Mouse (Mus musculus) heart, postnatal 14 days (tissue): ENCODE measurements around the gene Selenon. TPM values are rescaled to one million over a fixed set of nuclear protein-coding genes. Genes with fewer than 3 reads are reported as not detected.

ENCODE experiments used
- DNase-seq, 2 experiments: peaks; one replicate each; pipeline ENCODE4 v3.0.0; 2021 to 2022
- intact Hi-C: fragments of 180-260 bp; cut with DNase I; formaldehyde crosslinking; loops from one replicate; pipeline ENCODE4 v1.15.1; 2025
- total RNA-seq, 2 experiments: library from RNA; stranded (reverse); gene quantifications; 2 replicates each; pipeline ENCODE4 v1.2.3; 2021

The Selenon gene
- total RNA-seq, 2 experiments from 2014 or later: 26.1 to 27.9 TPM

DNA sequence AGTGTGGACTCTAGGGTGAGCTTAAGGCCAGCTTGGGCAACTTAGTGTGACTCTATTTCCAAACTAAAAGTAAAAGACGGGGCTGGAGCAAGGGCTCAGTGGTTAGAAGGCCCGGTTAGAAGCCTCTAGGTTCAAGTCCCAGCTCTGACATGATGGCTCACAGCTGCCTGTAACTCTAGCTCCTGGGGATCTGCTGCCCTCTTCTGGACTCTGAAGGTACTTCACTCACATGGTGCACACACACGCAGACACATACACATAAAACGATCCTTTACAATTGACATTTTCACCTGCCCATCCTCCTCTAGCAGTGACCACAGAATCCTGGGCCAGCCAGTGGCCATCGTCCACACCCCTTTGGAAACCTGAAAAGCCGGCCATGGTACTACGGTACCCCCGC is 2.1 kb downstream of the Selenon start:
- intact Hi-C loops: no loop called here

GRCm38 (mm10) chr4:134548169-134548938 is 3.6 kb downstream of the Selenon start:
- DNase-seq: peak; percentile 32 to 52
- intact Hi-C loops: no loop called here

More for the DNA sequence above, 2.1 kb downstream of the Selenon start:
- DNase-seq: no peak

GRCm38 (mm10) chr4:134546814-134547705 is 4.9 kb downstream of the Selenon start:
- intact Hi-C loops: no loop called here
- peak in 1 of 2 experiments; percentile 32 for DNase-seq

DNA sequence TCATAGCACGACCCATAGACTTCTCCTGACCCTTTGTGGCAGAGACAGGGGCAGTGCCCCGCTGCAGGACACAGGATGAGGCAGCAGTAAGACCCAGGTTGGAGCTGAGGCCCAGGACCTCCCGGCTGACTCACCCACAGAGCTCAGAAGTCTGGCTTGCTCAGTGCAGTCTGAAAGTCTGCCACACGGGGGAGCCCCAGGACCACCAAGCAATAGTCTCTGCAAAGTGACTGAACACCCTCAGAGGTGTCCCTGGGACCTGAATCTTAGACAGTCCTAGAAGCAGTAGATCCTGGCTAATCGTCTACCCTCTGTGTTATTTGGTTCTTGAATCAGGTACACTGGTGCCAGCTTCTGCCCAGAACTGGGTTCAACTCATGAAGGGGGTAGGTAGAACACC is 8.7 kb downstream of the Selenon start:
- intact Hi-C loops: loop anchor here (1.0 to 5.0 kb wide), 3 partner anchors 171 to 334 kb away; no protein-coding TSS in a partner anchor

DNA sequence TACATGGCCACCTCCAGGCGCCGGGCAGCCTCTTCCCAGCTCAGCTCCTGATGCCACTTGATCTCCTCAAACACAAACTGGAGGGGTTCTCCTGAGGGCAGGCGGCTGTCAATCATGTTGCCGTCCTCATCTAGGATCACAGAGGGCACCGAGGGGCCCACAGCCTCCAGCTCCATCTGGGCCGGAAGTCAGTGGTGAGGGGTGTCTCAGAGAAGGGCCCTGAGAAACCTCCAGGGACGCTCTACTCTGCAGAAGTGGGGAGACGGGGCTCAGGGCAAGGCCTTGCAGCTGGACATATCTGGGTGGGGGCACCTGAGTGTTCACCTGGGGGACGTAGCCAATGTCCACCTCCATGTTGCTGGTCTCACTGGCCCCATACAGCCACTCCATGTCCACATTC is 9.2 kb downstream of the Selenon start:
- DNase-seq: no peak
- intact Hi-C loops: loop anchor here (1.0 to 5.0 kb wide), 3 partner anchors 172 to 335 kb away; no protein-coding TSS in a partner anchor

More for the DNA sequence above, 8.7 kb downstream of the Selenon start:
- peak; percentile 94 to 97 for DNase-seq

DNA sequence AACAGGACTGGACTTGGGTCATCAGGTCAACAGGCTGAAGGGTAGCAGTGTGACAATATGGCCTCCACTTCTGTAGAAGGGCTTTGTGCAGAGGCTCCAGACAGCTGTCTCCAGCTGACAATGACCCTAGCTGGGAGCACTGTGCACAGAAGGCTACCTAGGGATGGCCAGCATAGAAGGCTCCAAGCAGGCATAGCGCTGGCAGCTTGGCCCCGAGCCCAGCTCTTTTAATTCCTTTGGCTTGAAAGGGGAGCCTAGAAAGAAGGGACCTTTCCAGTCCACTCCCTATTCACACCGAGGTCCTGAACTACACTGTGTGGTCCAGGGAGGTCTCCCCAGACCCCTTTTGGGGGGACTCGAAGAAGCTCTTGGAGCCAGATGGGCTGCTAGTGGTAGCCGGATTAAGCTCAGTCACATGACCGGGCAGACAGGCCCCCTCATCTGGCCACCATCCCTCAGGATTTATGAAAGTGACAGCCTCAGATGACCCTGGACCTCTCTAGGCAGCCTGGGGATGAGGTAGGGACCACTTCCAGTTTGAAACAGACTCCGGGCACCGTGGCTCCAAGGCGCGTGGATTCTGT is 12.9 kb downstream of the Selenon start:
- DNase-seq: no peak
- intact Hi-C loops: no loop called here

DNA sequence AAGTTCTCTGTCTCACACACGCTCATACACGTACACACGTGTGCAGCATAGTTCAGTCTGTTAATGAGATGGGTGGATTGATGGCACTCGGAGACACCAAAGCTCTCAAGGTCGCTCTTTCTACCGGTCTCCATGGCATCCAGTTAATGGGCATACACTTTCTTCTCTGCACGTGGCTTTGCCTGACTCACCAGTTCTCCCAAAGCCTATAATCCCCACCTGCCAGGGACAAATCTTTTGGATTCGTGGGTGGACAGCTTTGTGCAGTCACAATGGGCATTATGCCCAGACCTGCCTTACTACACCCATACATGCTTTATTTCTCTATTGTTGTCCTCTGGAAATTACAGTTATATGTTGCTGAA is 16.2 kb downstream of the Selenon start:
- intact Hi-C loops: loop anchor here (2.0 kb wide), 1 partner anchor 21 kb away; no protein-coding TSS in a partner anchor
- DNase-seq: no peak

DNA sequence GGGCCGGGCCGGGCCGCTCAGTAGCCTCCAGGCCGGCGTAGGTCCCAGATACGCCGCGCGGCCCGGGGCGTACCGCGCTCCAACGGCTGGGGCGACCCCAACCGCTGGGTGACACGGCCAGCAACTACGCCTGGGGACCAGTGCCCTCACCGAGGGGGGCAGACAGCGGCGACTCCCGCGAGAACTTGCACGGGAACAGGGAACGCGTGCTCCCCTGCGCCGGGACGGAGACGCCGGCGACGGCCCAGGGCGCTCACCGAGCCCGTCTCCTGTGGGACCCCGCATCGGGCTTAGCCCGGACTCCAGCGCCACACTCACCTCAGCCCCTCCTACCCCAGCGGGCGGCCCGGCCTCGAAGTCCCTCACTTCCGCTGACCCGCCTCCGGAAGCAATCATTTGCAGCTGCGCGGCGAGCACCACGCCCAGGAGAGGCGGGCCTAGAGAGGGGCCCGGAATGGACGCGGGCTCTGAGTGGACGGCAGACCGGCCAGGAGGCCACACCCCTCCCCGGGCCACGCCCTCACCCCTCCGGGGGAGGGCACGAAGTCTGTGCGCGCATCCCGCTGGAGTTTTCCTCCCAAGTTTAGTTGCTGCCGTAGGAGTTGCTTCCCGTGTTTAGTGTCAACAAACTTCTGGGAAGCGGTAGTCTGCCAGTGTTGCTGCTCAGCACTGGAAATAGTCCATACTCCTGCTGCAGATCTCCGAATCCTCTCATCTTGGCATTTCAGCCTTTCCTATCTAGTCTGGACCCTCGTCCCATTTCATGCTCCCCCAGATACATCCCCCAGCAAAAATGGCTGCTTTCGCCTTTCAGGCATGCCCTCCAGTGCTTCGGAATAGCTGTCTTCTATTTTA is 16.8 kb downstream of the Selenon start, which contains the start of gene Mtfr1l:
Gene Mtfr1l (minus strand): TSS at position 456 of the 855 bp plus-strand sequence.
- intact Hi-C loops: loop anchor here (2.0 kb wide), 1 partner anchor 20 kb away; no protein-coding TSS in a partner anchor
- DNase-seq: peak; percentile 98

DNA sequence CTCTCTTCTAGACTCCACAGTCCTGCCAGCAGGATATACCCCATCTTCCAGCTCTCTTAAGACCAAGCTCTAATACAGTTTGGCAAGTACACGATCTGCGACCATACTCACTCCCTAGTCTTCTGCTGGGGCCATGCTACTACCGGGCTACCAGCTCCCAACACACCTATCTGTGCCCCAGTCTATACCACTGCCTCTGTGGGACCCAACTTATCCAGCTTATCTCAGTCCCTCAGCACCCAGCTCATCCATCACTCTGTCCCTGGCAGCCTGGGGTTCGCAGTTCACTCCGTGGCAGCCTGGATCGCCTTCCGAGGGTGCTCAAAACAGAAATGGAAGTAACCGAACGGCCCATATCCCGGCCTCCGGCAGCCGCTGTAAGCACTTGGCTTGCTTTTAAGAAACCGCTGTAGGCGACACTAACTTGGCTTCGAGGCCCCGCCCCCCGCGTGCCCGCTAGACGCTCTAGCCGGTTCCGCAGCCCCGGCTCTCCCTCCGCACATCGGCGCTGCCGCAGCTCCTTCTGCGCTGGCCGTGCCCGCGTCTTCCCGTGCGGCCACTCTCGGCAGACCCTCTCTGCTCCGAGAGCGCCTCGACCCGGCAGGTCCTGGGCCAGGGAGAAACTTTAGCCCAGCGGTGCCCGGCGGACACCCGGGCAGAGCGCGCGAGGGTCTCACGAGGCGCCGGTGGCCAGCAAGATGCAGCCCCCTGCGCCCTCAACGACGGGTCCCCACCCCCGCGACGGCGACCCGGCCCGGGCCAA is 17.7 kb downstream of the Selenon start:
- intact Hi-C loops: loop anchor here (2.0 kb wide), 1 partner anchor 20 kb away; no protein-coding TSS in a partner anchor
- peak; percentile 77 to 78 for DNase-seq

GRCm38 (mm10) chr4:134533421-134533820 is 18.5 kb downstream of the Selenon start:
- no peak for DNase-seq
- intact Hi-C loops: no loop called here

DNA sequence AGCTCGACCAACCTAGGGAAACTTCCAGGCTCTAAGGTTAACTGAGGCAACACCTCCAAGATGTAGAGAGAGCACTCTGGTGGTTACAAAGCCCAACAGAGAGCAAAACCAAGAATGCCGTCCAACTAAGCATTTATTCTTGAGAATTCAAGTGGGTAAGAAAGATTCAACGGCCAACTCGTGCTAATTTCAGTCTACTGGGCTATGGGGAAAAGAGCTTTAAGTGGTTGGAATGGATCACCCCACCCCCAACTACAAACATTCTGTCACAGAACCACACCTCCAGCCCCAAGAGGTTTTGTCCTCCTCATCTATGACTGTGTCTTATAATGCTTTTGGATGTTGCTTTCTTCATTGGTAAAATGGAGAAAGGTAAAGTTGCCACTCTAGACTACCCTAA is 19.0 kb downstream of the Selenon start:
- no peak for DNase-seq
- intact Hi-C loops: no loop called here

- intact Hi-C loops: no loop called here
- no peak for DNase-seq
Observed at GRCm38 (mm10) chr4:134526220-134526619, 25.7 kb downstream of the Selenon start.

DNA sequence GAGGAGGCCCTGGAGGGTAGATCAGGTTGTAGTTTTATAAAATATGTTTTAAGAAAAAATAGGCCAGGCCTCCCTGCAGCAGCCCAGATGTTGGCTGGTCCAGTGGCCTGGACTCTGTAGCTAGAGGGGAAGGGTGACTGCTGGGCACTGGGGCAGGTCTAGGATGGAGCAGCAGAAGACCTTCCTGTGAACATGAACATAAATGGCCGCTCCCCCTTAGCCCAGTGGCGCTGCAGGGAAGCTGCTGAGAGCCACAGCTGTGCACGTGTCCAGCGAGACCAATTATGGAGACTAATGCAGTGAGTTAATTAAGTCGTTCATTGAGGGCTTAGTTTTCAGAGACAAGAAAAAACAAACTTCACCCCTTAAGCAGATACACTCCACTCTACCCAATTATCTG is 26.2 kb downstream of the Selenon start:
- no peak for DNase-seq
- intact Hi-C loops: no loop called here

- intact Hi-C loops: no loop called here
- no peak for DNase-seq
Observed at GRCm38 (mm10) chr4:134523447-134523846, 28.5 kb downstream of the Selenon start.

DNA sequence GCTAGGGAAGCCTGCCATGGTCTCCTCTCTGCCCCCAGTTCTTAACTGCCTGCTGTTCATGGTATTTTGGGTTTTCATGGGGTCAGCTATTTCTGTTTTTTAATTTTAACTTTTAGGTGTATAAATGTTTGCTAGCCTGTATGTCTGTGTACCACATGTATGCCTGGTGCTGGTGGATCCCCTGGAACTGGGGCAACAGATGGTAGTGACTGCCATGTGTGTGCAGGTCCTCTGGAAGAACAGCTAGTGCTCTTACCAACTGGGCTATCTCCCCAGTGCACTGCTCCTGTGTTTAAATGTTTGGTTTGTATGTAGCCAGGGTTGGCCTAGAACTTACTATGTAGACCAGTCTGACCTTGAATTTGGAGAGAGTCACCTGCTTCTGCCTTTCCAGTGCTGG is 32.7 kb downstream of the Selenon start:
- DNase-seq: no peak
- intact Hi-C loops: no loop called here

DNA sequence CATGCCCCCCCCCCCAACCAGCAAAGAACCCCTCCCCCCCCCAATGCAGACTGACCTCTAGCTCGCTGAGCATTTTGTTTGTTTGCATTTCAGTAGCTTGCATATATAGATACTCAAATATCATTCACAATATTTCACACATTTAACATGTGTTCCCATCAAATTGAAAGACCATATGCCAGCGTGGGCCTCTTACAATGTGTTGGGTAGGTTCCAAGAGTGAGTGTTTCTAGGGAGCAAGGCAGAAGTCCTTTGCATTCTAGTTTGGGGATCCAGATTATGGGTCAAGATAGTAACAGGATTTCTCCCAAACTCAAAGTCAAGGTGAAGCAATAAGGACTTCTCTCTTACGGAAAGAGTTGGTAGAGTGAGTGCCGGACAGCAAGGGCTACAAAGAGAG is 33.4 kb downstream of the Selenon start:
- no peak for DNase-seq
- intact Hi-C loops: no loop called here

DNA sequence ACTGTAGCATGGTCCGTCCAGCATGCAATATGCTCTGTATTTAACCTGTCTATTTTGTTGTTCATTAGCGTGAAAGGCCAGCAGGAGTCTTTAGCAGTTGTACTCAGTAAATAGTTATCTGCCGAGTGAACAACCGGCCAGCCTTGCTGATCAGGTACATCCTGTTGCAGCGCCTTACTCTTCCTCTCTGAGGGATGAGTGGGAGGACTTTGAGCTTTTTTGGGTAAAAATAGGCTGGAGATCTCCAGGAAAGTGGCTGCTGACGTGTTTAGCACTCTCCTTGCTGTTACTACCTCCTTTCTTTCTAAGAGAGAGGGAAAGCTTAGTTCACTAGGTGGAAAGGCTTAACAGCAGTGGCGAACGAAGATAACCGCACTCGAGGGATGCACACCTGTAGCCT is 34.2 kb downstream of the Selenon start:
- no peak for DNase-seq
- intact Hi-C loops: no loop called here

GRCm38 (mm10) chr4:134516981-134517380 is 35.0 kb downstream of the Selenon start:
- intact Hi-C loops: no loop called here
- peak; percentile 35 to 59 for DNase-seq

- DNase-seq: no peak
- intact Hi-C loops: loop anchor here (2.0 kb wide), 1 partner anchor 19 kb away; the partner anchor contains the start of gene Mtfr1l
Observed at GRCm38 (mm10) chr4:134515614-134516013, 36.4 kb downstream of the Selenon start.
